Mouse (Mus musculus): ENCODE measurements around the gene Rgl3.
A peak's percentile ranks its signal among the peaks of the same experiment; 100 is the strongest.

DNA sequence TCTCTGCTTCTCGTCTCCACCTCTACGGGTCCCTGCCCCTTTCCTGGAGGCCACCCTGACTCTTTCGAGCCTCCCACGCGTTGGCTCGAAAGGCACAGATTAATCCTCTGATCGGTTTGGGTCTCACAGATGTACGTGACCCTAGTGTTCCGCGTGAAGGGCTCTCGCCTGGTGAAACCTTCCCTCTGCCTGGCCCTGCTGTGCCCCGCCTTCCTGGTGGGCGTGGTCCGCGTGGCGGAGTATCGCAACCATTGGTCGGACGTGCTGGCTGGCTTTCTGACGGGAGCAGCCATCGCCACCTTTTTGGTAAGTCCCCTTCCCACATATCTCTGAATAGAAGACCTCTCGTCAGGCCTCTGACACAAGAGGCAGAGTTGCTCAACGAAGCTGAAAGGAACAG is 45.0 kb downstream of the Rgl3 start:
- TF ChIP-seq CEBPB (IDR thresholded peaks at IDR 0.05; ENCODE audit: insufficient read depth, poor library complexity, severe bottlenecking) (no peak), SRF (IDR thresholded peaks at IDR 0.05; ENCODE audit: control insufficient read depth, insufficient read length, low read depth) (no peak), MYOG (IDR thresholded peaks at IDR 0.05; ENCODE audit: control insufficient read depth in 1 of 3, insufficient read depth in 1 of 3, insufficient read length in 2 of 3, low read depth in 2 of 3) (no peak), POLR2A (IDR thresholded peaks at IDR 0.05; ENCODE audit: insufficient read length, low read depth) (no peak), MYOD1 (IDR thresholded peaks at IDR 0.05; ENCODE audit: control insufficient read depth in 1 of 3, insufficient read length in 2 of 3, low read depth in 2 of 3) (no peak), E2F4 (IDR thresholded peaks at IDR 0.05; ENCODE audit: insufficient read depth) (no peak), TCF12 (IDR thresholded peaks at IDR 0.05; ENCODE audit: insufficient read depth, poor library complexity, severe bottlenecking) (no peak), REST (IDR thresholded peaks at IDR 0.05; ENCODE audit: insufficient read depth, insufficient read length) (no peak), MAX (IDR thresholded peaks at IDR 0.05; ENCODE audit: low read depth) (no peak), USF1 (IDR thresholded peaks at IDR 0.05; ENCODE audit: low read depth) (no peak), POLR2AphosphoS2 (IDR thresholded peaks at IDR 0.05; ENCODE audit: insufficient read length, low read depth) (peak; percentile 14)

Measured in myocyte (in vitro differentiated cells).